Comparison of ENCODE assay signal across 24 mouse cellular contexts in the genomic region with DNA sequence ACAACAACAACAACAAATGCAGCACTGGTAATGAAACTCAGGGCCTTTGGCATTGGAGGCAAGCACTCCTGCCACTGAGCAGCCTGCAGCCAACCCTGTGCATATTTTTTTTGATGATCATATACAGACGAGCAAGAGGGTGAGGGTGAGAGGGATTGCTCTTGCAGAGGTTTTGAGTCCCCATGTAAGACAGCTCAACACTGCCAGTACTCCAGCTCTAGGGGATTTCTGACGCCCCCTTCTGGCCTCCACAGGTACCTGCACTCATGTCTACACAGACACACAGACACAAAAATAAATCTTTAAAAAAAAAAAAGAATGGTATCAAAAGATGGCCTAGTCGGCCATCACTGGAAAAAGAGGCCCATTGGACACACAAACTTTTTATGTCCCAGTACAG. TPM values are rescaled to one million over a fixed set of nuclear protein-coding genes. Genes with fewer than 3 reads are reported as not detected.
DNase-seq lines count a peak whose midpoint lies in the region; ATAC-seq and TF ChIP-seq lines count a peak whose summit lies in the region.
"Had no signal": no experiment of that assay in that cellular context is flagged by ENCODE, and none has a peak within 500 bp of the region (broad histone marks: within the 10 kb centered on the region; RNA-seq: fewer than 3 reads in every experiment).

No protein-coding gene starts in this region.

- peak; percentile 8; the same call in 1 of the 2 replicates for TF ChIP-seq CTCF in lung, postnatal 0 days (IDR thresholded peaks at IDR 0.05)
- peak; percentile 54 for TF ChIP-seq CTCF in E14TG2a.4 (conservative IDR thresholded peaks at IDR 0.05; ENCODE audit: low read length)

- H3K4me1 ChIP-seq in lung, postnatal 0 days (ENCODE audit: insufficient read depth, low read depth, low read length), result no peaks in the 10 kb centered on the region
- peaks cover 12% of the 10 kb centered on the region for H3K4me1 ChIP-seq in E14TG2a.4 (replicated peaks; ENCODE audit: low read depth, low read length)
- H3K4me1 ChIP-seq: embryonic facial prominence, embryonic 13.5 days; hindbrain, embryonic 12.5 days had no signal

- no peaks in the 10 kb centered on the region for H3K9me3 ChIP-seq in lung, postnatal 0 days (ENCODE audit: low read length)
- peaks cover 10% of the 10 kb centered on the region; the same call in 1 of the 2 replicates for H3K9me3 ChIP-seq in E14TG2a.4 (ENCODE audit: low read length)
- H3K9me3 ChIP-seq: embryonic facial prominence, embryonic 13.5 days; forebrain, embryonic 12.5 days; heart, embryonic 10.5 days; hindbrain, embryonic 12.5 days had no signal

- H3K36me3 ChIP-seq in lung, postnatal 0 days (ENCODE audit: insufficient read depth, low read length), result no peaks in the 10 kb centered on the region
- H3K36me3 ChIP-seq in E14TG2a.4 (ENCODE audit: insufficient read depth, low read length), result no peaks in the 10 kb centered on the region
- H3K36me3 ChIP-seq: embryonic facial prominence, embryonic 13.5 days; forebrain, embryonic 12.5 days; heart, embryonic 10.5 days; hindbrain, embryonic 12.5 days had no signal

- no peak overlapping the region for H3K4me3 ChIP-seq in lung, postnatal 0 days (ENCODE audit: low read depth, low read length)
- H3K4me3 ChIP-seq in E14TG2a.4 (replicated peaks; ENCODE audit: low read length), result no peak overlapping the region
- H3K4me3 ChIP-seq: embryonic facial prominence, embryonic 13.5 days; forebrain, embryonic 12.5 days; heart, embryonic 10.5 days; hindbrain, embryonic 12.5 days had no signal

- DNase-seq in lung, postnatal 0 days (ENCODE audit: low spot score), result no peak
- DNase-seq in lung, postnatal 4 days, result no peak
- DNase-seq in ES-CJ7 (ENCODE audit: low read depth, low spot score) (peak; percentile 47), R1 (ENCODE audit: low read depth, low spot score) (peak; percentile 72)
- DNase-seq in right cerebral cortex, adult 2 months (ENCODE audit: low spot score in 2 of 2), result no peak
- no peak for DNase-seq in urinary bladder, postnatal 25 days (ENCODE audit: low spot score)
- DNase-seq: adrenal gland, postnatal 14 days; cerebellum, adult 18-20 months; cerebellum, adult 9-11 months; cerebellum, postnatal 36 days; gastrocnemius, postnatal 10 days; heart, adult 18-20 months; heart, postnatal 10 days; heart, postnatal 4 days had no signal

- no peak for ATAC-seq in lung, postnatal 0 days
- ATAC-seq: activated CD4-positive, CD25-positive, alpha-beta regulatory T cell, adult 4 months; forebrain, embryonic 16.5 days; hindbrain, embryonic 16.5 days; inflammation-experienced regulatory T-cells, adult 6 months had no signal

- no peaks in the 10 kb centered on the region for H3K27me3 ChIP-seq in lung, postnatal 0 days (replicated peaks; ENCODE audit: insufficient read depth, low read length)
- H3K27me3 ChIP-seq in E14TG2a.4 (ENCODE audit: insufficient read depth, low read length), result no peaks in the 10 kb centered on the region
- H3K27me3 ChIP-seq: CH12.LX; embryonic facial prominence, embryonic 13.5 days; forebrain, embryonic 12.5 days; hindbrain, embryonic 12.5 days had no signal

- 38% methylated on average over 3 of the region's 3 CpGs for WGBS in lung, postnatal 0 days

- no peak overlapping the region for H3K4me2 ChIP-seq in lung, postnatal 0 days (replicated peaks; ENCODE audit: low read depth, low read length)
- H3K4me2 ChIP-seq: embryonic facial prominence, embryonic 13.5 days; forebrain, embryonic 12.5 days; hindbrain, embryonic 12.5 days had no signal

- H3K27ac ChIP-seq in lung, postnatal 0 days (ENCODE audit: low read length), result no peak overlapping the region
- H3K27ac ChIP-seq: embryonic facial prominence, embryonic 13.5 days; forebrain, embryonic 12.5 days; heart, embryonic 10.5 days; hindbrain, embryonic 12.5 days had no signal

- H3K9ac ChIP-seq in lung, postnatal 0 days (replicated peaks; ENCODE audit: low read depth), result no peak overlapping the region
- H3K9ac ChIP-seq: embryonic facial prominence, embryonic 13.5 days; forebrain, embryonic 12.5 days; hindbrain, embryonic 12.5 days had no signal

- no peak for TF ChIP-seq EP300 in lung, postnatal 0 days (IDR thresholded peaks at IDR 0.05)

RNA-seq across cellular contexts. Expression of a gene that starts 5.1 kb away (rescaled TPM):
- 5.1 and 6.7 TPM in 2 replicates for polyA plus RNA-seq in lung, postnatal 0 days (2015; fragmentation: Nextera tagmentation; extraction: Ambion mirVana)

RNA-seq across cellular contexts. Expression of a gene that starts 24.8 kb away (rescaled TPM):
- 4.1 and 5.8 TPM in 2 replicates for polyA plus RNA-seq in lung, postnatal 0 days (2015; fragmentation: Nextera tagmentation; extraction: Ambion mirVana)

RNA-seq across cellular contexts. Expression of a gene that starts 51.0 kb away (rescaled TPM):
- 3.4 and 3.7 TPM in 2 replicates for polyA plus RNA-seq in lung, postnatal 0 days (2015; fragmentation: Nextera tagmentation; extraction: Ambion mirVana)

RNA-seq across cellular contexts. Expression of a gene that starts 52.6 kb away (rescaled TPM):
- 4.2 and 5.0 TPM in 2 replicates for polyA plus RNA-seq in lung, postnatal 0 days (2015; fragmentation: Nextera tagmentation; extraction: Ambion mirVana)

Comparison
In these comparisons a context has a peak if more than half of its experiments do, and no peak if none do; other contexts are left out.
1. DNase-seq: peak in ES-CJ7 (single experiment) and R1 (single experiment); none in lung, postnatal 0 days (single experiment), lung, postnatal 4 days (0 of 2), right cerebral cortex, adult 2 months (0 of 2) and urinary bladder, postnatal 25 days (single experiment).